Mouse (Mus musculus) E14TG2a.4 (cell line): ENCODE measurements around the gene Slc12a6.

Source experiments
- CTCF ChIP-seq: conservative IDR thresholded peaks from 2 replicates; pipeline ENCODE4 v1.5.1; 2014; ENCODE audit warnings: low read length
- POU5F1 ChIP-seq: IDR thresholded peaks from 2 replicates; pipeline ENCODE4 v1.6.1; 2014; ENCODE audit warnings: low read length, borderline replicate concordance

DNA sequence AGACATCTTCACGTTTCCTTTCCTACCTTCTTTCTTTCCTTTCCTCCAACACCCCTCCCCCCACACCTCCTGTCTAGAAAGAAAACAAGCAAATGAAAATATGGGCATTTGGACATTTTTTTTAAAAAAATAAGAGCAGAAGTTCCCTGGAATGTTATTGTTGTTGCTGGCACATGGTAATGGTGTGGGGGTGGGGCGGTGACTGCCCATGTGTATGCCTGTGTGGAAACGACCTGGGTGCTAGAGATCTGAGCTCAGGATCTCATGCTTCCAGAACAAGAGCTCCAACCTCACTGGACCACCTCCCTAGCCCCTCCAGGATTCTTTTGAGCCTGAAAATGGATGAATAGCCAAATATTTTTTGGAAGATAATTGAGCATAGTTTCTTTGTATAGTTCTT, 75.5 kb downstream of the Slc12a6 start:
- TF ChIP-seq CTCF: no peak
- TF ChIP-seq POU5F1: no peak
